Mouse (Mus musculus) small intestine, adult 2 months (tissue): ENCODE measurements at regions not wholly inside any gene's neighbourhood (a gene's known extent, or its start where the extent isn't known, plus 50 kb on each side); places are given as distances from the start of the nearest gene placed in this dataset.

ENCODE experiments used
- H3K27ac ChIP-seq: fragments of 200-500 bp; 2 replicates; pipeline ENCODE4 v1.5.1; 2012; ENCODE audit warnings: low read depth, low read length, control low read depth, inconsistent platforms; ENCODE audit not compliant: insufficient read depth
- H3K27me3 ChIP-seq: fragments of 200-500 bp; 2 replicates; pipeline ENCODE4 v1.6.1; 2012; ENCODE audit warnings: mild to moderate bottlenecking, moderate library complexity, low read length, inconsistent platforms; ENCODE audit not compliant: control insufficient read depth, insufficient read depth
- H3K36me3 ChIP-seq: fragments of 200-500 bp; 2 replicates; pipeline ENCODE4 v1.6.1; 2012; ENCODE audit warnings: mild to moderate bottlenecking, low read length, control low read depth, inconsistent platforms; ENCODE audit not compliant: control insufficient read depth, insufficient read depth
- H3K4me1 ChIP-seq: fragments of 200-500 bp; 2 replicates; pipeline ENCODE4 v1.6.1; 2012; ENCODE audit warnings: low read length, inconsistent platforms, mixed read lengths; ENCODE audit not compliant: control insufficient read depth, insufficient read depth, insufficient read length
- H3K4me3 ChIP-seq: fragments of 200-500 bp; 2 replicates; pipeline ENCODE4 v1.5.1; 2012; ENCODE audit warnings: low read depth, mild to moderate bottlenecking, control low read depth, inconsistent platforms, low read length, moderate library complexity
- CTCF ChIP-seq: fragments of 200-500 bp; IDR thresholded peaks from 2 replicates; pipeline ENCODE4 v1.5.1; 2012; ENCODE audit warnings: low read depth, mild to moderate bottlenecking, control low read depth, inconsistent platforms, low read length, moderate library complexity, mixed read lengths; ENCODE audit not compliant: insufficient replicate concordance, insufficient read length; ENCODE audit errors: extremely low read depth
- POLR2A ChIP-seq: fragments of 200-500 bp; IDR thresholded peaks from 2 replicates; pipeline ENCODE4 v1.6.1; 2012; ENCODE audit warnings: low read depth, mild to moderate bottlenecking, control low read depth, inconsistent platforms, low read length, moderate library complexity
- WGBS: fragments of 180-500 bp; shearing (Covaris S2); methylation state at CpG from one replicate; pipeline ENCODE4 v1.1.7; 2018; 5-methylcytosine and 5-hydroxymethylcytosine counted together

GRCm38 (mm10) chr11:112564706-112565215 is 217.3 kb upstream of the Sox9 start:
- Histone ChIP-seq H3K36me3 (no peaks in the 10 kb centered on the region), H3K4me1 (no peaks in the 10 kb centered on the region), H3K27me3 (no peaks in the 10 kb centered on the region), H3K4me3 (no peak overlapping the region), H3K27ac (no peak overlapping the region)
- no peak for TF ChIP-seq POLR2A
- TF ChIP-seq CTCF: no peak
- WGBS: 46% methylated on average over 1 of the region's 1 CpGs

DNA sequence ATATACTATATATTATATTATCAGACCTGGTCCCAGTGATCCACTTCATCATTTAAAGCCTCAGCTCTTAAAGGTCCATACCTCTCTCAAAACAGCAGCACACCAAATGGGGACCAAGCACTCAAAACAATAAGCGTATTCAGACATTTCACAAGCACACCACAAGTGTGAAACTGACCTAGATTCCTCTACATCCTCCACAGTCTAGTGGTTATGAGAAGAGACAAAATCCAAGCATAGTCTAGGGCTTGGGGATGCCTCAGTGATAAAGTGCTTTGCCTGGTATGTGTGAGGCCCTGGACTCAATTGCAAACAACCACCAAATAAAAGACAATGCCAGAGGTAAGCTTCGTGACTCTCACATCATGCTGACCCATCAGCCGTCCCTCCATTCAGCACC is 216.0 kb upstream of the Sox9 start:
- TF ChIP-seq CTCF: no peak
- no peak for TF ChIP-seq POLR2A
- WGBS: 80% methylated on average over 3 of the region's 3 CpGs

GRCm38 (mm10) chr11:112587386-112587785 is 194.6 kb upstream of the Sox9 start:
- Histone ChIP-seq H3K27me3 (no peaks in the 10 kb centered on the region), H3K27ac (no peak overlapping the region), H3K4me3 (no peak overlapping the region), H3K36me3 (no peaks in the 10 kb centered on the region), H3K4me1 (no peaks in the 10 kb centered on the region)
- TF ChIP-seq POLR2A: no peak
- no peak for TF ChIP-seq CTCF

More for the DNA sequence above, 216.0 kb upstream of the Sox9 start:
- H3K27ac ChIP-seq: no peak overlapping the region
- no peaks in the 10 kb centered on the region for H3K36me3 ChIP-seq
- H3K4me1 ChIP-seq: no peaks in the 10 kb centered on the region
- H3K4me3 ChIP-seq: no peak overlapping the region
- no peaks in the 10 kb centered on the region for H3K27me3 ChIP-seq

GRCm38 (mm10) chr11:112588088-112588487 is 193.9 kb upstream of the Sox9 start:
- no peaks in the 10 kb centered on the region for H3K4me1 ChIP-seq
- TF ChIP-seq CTCF (no peak), POLR2A (no peak)
- no peak overlapping the region for H3K27ac ChIP-seq
- H3K36me3 ChIP-seq: no peaks in the 10 kb centered on the region
- no peaks in the 10 kb centered on the region for H3K27me3 ChIP-seq
- 39% methylated on average over 11 of the region's 11 CpGs for WGBS
- no peak overlapping the region for H3K4me3 ChIP-seq

- H3K4me3 ChIP-seq: no peak overlapping the region
- TF ChIP-seq POLR2A (no peak), CTCF (no peak)
- WGBS: 90% methylated on average over 7 of the region's 7 CpGs
- no peak overlapping the region for H3K27ac ChIP-seq
- H3K4me1 ChIP-seq: no peaks in the 10 kb centered on the region
- H3K36me3 ChIP-seq: no peaks in the 10 kb centered on the region
- H3K27me3 ChIP-seq: no peaks in the 10 kb centered on the region
Measured at GRCm38 (mm10) chr11:112590214-112590613, 191.8 kb upstream of the Sox9 start.

DNA sequence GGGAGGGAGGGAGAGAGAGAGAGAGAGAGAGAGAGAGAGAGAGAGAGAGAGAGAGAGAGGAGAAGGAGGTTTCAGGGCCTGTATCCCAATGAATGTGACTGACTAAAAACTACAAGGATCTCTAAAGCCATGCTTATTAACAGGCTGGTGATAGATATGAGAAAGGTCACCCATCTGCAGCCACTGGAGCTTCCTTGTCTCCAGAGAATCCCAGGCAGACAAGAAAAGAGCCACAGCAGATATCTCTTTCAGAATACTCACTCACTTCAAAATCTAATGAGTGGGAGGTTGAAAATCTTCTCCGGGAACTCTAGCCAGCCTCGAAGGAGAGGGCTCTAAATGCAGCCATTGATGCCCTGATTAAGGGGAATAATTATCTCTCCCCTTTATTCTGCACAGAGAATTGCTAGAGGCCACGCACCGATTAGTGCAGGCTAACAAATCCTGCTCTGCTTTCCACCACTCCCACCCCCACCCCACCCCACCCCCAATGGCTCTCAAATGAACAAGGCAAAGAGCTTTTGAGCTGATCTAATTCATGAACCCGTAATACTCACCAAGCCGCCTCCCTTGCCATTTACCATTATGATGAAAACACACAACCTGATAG is 189.5 kb upstream of the Sox9 start:
- TF ChIP-seq CTCF (no peak), POLR2A (no peak)
- no peak overlapping the region for H3K4me3 ChIP-seq
- WGBS: 85% methylated on average over 6 of the region's 6 CpGs
- H3K36me3 ChIP-seq: no peaks in the 10 kb centered on the region
- H3K4me1 ChIP-seq: no peaks in the 10 kb centered on the region
- no peaks in the 10 kb centered on the region for H3K27me3 ChIP-seq
- no peak overlapping the region for H3K27ac ChIP-seq

DNA sequence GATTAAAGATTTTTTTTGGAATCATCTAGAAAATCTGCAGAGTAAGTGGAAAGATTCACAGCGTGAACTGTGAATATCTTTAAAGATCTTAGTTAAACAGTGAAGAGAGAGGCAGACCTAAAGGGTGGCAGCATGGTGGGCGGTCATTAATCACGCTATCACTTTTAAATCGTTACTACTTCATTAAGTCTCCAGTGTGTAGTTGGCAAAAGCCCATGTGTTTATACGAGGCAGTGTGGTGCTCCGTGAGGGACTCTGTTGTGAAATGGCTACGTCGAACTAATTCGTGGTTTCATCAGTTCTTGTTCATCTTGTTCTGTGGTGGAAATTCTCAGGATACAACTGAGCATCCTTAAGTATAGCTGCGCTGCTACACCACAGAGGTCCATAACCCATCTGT is 188.2 kb upstream of the Sox9 start:
- Histone ChIP-seq H3K27me3 (no peaks in the 10 kb centered on the region), H3K27ac (no peak overlapping the region), H3K36me3 (no peaks in the 10 kb centered on the region), H3K4me1 (no peaks in the 10 kb centered on the region), H3K4me3 (no peak overlapping the region)
- no peak for TF ChIP-seq CTCF
- WGBS: 80% methylated on average over 10 of the region's 10 CpGs
